Mouse (Mus musculus): Measurements from ENCODE around the gene Ndufb6.
"Not testable (repeated sequence)": the region's sequence is repeated elsewhere in the genome, so short reads cannot be mapped to it uniquely, and the experiment has no call there.

The Ndufb6 gene

DNA sequence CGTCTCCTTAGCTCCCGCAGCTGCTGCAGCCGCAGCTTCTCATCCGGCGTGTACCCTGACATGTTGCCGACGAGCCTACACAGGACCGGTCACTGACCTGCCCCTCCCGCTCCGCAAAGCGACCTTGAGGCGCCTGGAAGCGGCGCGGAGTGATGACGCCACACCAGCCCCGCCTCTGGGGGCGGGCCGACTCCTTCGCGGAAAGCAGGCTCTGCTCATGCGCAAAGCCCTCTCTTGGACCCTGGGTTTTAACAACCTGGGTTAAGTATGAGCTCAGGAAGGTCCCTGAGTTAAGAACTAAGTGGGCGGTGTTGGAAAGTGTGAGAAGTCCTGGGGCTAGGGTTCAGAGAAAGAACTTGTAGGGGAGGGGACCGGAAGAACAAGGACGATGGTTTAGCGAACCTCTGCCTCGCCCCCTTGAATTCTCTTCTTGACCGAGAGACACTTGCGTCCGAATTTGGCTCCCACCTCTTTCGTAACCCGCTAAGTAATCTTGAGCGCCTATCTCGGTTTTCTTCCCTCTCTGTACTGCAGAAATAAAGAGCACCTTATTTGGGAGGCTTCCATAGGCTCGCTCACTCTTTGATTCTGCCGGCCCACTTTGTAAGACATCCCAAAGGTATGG is at the start of gene Ndufb6:
Ndufb6 (minus strand) TSS at position 146 of the 625 bp plus-strand sequence.
- DNase-seq (ENCODE audit: extremely low read depth, insufficient read length, low spot score) = peak; percentile 100

DNA sequence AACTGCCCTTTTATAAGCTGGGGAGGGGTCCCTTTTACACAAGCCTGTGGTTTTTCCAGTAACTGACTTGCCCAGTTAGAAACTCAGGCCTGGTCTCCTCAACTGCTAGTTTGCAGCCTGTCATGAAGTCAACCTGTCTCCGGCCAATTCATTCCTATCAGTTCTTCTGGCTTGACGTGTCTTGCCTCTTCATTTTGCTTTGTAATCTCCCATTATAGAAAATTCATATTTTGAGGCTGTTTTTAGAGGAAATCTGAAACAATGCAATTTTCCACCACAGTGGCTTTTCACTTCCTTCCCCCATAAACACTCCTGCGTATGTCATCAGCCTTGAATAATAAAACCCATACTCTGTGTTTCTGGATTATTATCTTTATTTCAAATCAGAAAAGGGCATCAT is 47.9 kb upstream of the Ndufb6 start:
- no peak for DNase-seq (ENCODE audit: extremely low read depth, insufficient read length, low spot score)

DNA sequence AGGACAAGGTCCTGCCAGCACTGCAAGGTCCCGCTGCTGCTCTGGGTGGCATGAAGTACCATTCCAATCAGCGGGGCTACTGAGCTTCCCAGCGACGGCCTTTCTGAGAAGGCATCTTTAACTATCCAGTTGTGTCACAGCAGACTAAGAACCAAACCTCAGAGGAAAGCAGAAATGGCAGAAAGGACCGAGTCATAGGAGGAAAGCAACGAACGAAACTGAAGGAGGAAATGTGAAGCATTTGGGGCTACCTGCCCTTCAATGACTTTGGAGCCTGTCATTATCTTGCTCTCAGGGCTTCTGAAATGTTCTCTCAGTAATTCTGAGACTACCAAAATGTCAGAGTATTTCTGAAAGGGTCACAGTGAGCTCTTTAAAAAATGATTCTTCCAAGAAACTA is 45.4 kb upstream of the Ndufb6 start:
- DNase-seq (ENCODE audit: extremely low read depth, insufficient read length, low spot score) = no peak

DNA sequence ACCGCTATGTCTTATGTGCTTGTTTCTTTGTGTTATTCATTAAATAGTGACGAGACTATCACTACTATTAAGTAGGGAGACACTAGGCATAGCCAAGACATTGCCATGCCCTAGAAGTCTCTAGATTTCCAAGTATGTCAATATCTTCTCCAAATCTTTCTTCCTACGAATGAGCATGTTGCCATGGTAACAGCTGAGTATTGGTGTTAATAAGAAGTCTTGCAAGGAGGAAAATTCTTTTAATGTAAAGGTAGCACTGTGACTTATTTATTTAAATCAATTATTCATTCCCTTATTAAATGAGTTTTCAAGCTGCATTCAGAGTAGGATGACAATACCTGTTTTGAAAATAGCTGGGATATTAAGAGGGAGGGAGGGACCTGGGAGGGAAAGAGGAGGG is 38.2 kb upstream of the Ndufb6 start:
- DNase-seq (ENCODE audit: extremely low read depth, insufficient read length, low spot score) = no peak

DNA sequence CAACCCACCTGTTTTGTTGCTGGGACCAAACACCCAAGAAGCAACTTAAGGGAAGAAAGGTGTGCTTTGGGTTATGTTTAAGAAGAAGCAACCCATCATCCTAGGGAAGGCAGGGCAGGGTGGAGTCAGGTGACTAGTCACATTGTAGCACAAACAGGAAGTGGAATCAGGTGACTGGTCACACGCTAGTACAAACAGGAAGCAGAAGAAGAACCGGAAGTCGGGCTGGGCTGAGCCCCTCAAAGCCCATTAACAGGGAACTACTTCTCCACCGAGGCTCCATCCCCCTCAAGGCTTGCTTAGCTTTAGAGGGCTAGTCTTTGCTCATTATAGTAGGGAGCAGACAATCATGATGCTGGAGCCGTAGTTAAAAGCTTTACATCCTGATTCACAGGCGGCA is 33.8 kb upstream of the Ndufb6 start:
- DNase-seq (ENCODE audit: extremely low read depth, insufficient read length, low spot score) = no peak

DNA sequence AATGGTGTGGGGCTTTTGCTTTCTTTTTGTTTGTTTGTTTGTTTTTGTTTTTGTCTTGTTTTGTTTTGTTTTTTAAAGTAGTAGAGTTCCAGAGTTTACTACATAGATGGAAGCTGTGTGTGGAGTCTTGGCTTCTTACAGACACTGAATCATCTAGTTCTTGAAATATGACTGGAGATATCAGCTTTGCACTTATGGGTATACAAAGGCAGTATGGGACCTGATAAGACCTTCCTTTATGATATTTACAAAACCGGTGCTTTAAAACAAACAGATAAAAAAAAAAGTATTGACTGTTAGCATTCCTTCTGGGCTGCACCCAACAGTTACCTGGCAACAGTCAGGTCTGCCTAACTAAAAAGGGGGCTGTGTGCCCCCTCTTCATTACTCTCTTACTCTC is 33.0 kb upstream of the Ndufb6 start:
- DNase-seq (ENCODE audit: extremely low read depth, insufficient read length, low spot score) = no peak

DNA sequence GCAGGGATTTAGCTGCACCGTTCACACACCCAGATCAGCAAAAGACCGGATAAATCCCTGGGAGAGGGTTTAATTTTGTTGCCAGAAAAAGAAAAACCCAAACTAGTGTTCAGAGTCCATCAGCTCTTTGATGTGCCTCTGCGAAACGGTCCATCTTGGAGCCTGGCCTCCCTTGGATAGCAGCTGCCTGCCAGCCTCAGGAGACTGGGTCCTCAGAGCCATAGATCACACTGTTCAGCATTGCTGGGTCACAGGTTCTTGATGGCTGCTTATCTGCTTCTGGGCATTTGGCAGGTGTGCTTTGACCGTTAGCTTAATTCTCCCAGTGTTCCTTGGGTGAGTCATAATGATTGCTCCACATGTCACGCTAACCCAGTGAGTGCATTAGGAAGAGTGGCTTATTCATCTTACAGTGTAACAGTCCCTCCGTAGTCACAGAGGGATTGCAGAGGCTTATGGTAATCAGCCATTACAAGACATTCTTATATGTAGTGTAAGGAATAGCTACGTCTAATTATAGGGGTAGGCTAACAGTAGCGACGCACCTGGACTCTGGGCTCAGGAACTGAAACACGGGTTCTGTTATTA is 31.7 kb upstream of the Ndufb6 start:
- no peak for DNase-seq (ENCODE audit: extremely low read depth, insufficient read length, low spot score)

DNA sequence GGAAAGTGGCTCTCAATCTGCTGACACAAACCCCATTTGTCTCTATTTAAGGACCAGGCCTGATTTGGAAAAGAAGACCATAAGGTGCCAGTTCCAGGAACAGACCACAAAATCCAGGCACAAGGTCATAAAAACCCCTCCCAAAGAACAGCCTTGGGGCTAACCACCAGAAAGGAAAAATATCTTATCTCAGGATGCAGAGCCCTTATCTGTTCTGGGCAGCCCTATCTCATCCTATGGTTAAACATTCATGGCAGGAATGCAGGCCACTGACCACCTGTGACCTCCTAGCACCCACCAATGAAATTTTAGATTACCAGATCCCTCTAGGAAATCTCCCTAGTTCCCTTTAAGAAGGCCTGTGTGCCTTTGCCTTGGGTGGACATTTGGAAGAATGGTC is 30.5 kb upstream of the Ndufb6 start:
- DNase-seq (ENCODE audit: extremely low read depth, insufficient read length, low spot score) = no peak

DNA sequence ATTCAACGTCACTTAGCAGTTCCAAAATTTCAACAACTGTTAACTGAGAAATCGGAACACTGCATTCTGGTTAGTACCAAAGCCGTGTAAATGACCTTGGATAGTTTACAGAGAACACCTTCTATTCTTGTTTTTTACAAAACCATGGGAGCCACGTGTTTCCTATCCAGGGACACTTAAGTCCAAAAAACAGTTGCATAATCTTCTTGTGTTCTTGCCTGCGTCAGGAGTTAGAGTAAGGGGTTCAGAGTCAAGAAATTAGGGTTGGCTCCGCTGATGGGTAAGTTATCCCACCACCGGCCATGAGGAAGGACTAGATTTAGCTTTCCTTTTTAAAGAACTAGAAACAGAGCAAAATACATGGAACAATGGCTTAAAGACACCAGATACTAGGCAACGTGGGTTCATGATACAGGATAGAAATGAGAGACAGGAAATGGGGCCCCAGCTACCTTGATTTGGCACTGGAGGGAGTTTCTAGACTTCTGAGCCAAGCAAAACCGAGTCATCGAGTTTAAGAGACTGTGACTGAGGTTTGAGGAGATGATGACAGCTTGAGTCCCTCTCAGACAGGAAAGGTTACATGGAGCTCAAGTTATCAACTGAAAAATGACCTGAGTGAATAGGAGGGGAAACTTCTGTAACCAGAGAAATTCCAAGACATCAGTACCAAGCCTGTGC is 23.4 kb upstream of the Ndufb6 start:
- no peak for DNase-seq (ENCODE audit: extremely low read depth, insufficient read length, low spot score)

DNA sequence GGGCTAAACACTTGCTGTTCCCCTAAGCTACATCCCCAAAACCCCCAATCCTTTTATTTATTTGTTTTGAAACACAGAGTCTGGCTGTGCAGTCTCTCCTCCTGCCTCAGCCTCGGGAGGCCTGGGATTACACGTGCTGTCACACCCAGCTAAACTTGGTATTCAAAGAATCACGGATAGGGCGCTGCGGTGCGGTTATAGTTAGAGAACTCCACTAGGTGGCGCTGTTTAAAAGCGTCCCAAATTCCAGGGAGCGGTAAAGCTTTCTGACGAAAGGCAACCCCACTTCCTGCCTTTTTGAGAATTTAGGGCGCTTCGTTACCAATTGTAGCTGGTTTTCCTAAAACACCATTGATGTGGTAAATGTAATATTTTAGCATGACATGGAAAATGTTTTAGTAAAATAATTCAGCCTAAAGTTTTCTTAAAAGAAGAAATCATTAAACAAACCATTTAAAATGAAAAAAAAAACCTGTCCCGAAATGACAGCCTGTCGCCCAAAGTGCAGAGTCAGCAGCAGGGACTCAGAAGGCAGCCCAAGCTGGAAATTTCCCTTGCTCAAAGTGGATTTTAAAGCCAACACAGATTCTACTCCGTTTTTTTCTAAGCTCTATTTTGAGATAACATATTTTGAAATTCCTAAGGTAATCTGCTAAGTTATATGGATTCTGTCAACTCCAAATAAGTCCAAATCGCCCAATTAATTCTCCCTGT is 22.0 kb upstream of the Ndufb6 start:
- DNase-seq (ENCODE audit: extremely low read depth, insufficient read length, low spot score) = peak; percentile 50

DNA sequence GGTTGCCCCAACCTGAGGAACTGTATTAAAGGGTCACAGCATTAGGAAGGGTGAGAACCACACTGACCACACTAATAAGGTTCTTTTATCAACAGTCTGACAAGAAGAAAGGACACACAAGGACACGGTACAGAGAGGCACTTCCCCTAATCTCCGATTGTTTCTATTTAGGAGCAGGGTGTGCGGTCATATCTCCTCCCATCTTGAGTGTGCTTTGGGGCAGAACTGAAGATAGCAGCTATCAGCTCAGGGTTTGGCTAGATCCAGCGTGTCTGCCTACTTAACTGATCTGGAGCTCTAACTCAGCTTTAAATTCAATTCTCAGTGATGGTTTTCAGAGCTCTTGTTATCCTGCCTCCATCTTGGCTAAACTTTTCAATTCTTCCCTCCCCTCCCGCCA is 19.9 kb upstream of the Ndufb6 start:
- no peak for DNase-seq (ENCODE audit: extremely low read depth, insufficient read length, low spot score)

DNA sequence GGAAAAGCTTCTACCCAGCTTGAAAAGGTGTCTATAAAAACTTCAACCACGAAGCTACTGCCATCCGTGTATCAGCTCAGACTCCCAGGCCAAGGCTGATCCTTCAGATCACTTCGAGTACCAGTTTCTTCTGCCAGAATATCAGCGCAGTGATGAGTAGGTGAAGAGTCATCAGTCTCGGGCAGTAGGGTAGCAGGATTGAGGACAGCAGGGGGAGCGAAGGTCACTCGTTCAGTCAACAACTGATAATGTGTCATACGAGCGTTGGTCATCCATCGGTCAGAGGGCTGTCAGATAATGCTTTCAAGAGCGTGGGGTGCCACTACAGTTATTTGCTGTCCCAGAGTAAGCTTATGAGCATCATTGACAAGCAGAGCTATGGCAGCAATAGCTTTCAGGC is 12.3 kb upstream of the Ndufb6 start:
- DNase-seq (ENCODE audit: extremely low read depth, insufficient read length, low spot score) = not testable (repeated sequence)

DNA sequence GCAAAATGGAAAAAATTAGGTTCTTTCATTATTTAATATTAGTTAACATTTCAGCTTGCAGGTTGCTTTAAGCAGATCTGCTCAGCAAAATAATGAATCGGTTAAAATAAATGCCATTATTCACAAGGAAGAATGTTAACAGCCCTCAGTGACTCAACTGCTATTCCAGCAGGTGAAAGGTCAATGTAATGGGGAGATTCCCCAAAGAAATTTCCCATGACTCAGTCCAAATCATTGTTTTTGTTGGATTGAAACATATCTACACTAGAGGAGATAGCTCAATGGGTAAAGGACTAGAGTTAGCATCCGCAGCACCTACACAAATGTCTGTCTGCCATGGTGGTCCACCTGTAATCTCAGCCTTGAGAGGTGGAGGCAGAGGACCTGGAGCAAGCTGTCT is 9.8 kb upstream of the Ndufb6 start:
- no peak for DNase-seq (ENCODE audit: extremely low read depth, insufficient read length, low spot score)

DNA sequence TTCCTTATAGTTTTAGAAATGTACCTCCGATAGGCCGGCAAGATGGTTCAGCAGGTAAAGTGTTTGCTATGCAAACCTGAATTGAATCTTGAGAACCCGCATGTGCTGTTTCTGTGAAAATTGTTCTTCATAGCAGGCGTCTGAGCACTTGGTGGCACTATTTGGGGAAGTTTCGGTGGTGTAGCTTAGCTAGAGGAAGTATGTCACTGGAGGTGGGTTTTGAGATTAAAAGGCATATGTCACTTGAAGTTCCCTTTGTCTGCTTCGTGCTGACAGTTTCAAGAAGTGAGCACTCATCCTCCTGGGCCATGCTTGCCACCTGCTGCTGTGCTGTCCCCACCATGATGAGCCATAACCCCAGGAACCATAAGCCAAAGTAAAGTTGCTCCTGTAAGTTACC is 8.2 kb upstream of the Ndufb6 start:
- DNase-seq (ENCODE audit: extremely low read depth, insufficient read length, low spot score) = no peak

DNA sequence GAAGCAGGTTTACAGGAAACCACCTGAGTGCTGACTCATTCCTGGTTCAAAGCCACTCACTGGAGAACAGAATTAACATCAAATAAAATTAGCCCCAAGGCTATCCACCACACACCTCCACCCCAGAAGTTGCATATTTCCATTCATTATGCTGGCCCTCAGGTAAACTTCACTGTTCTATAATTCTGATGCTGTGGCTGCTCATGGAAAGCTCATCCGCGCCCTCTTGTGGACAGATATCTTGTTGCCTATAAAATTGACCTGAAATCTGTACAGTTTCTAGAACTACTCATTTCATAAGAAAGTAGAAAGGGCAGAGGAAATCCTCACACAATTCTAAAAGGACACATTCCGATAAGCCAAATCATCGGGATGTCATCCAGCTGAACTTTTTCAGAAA is 6.4 kb upstream of the Ndufb6 start:
- no peak for DNase-seq (ENCODE audit: extremely low read depth, insufficient read length, low spot score)

DNA sequence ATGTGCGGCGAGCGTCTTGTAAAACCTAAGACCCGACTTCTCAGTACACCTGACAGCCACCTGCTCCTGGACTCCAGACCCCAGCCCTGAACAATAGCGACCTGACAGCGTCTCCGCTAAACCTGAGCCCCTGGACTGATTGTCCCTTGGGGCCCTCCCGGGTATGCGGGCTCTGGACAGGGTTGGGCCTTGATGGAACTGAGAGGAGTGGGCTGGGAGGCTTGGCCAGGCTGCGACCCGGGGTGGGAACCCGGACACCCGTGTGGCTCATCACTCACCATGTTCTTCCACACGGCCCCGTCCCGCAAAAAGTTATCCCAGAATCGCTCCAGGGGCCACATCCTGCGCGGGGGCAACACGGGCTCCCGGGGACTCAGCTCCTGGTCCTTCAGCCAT is 343 bp downstream of the Ndufb6 start:
- no peak for DNase-seq (ENCODE audit: extremely low read depth, insufficient read length, low spot score)

DNA sequence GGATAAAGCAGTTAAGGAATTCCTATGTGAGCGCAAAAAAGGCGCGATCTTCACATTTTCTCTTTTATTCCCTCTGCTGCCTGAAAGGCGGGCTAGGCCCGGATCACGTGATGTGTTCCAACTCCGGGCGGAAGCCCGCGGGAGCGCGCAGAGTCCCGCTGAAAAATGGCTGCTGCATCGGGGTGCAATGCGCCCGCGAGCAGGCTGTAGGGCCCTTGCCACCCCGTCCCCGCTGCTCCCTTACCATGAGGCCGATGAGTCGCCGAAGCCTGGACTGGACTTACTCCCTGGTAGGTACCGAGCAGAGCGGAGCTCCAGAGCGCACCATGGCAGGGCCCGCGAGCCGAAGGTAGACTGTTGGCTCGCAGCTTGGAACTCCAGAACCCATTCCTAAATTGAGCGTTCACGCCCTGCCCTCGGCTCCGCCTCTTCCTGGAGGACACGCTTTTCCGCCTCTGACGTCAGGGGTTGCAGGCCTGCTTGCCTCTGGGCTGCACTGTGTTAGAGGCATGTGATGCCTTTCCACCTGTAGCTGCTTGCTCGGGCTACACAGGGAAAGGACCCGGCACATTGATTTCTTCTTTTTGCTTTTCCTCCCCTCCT is 9.7 kb downstream of the Ndufb6 start, which contains the start of the genes Smim27 and Topors:
Smim27 (plus strand) TSS at position 150 of the 603 bp plus-strand sequence.
Topors (minus strand) TSS at position 421 of the 603 bp plus-strand sequence.
- peak; percentile 98 for DNase-seq (ENCODE audit: extremely low read depth, insufficient read length, low spot score)

DNA sequence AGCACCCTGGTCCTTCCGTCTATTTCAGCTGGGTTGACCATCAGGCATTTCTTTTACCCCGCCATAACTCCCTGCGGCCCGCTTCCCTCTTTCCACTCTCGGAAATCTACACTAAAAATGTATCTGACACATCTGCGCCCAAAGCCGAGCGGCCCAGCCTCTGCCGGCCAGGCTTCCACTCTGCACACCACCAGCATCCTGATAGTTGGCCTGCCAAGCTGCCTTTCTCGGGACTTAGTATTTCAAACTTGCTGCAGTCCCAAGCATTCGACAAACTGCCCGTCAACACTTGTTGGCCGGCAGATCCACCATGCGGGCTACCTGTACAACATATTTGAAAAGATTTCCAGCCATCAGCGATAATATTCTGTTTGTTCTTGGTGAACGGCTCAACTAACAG is 10.4 kb downstream of the Ndufb6 start:
- DNase-seq (ENCODE audit: extremely low read depth, insufficient read length, low spot score) = no peak

DNA sequence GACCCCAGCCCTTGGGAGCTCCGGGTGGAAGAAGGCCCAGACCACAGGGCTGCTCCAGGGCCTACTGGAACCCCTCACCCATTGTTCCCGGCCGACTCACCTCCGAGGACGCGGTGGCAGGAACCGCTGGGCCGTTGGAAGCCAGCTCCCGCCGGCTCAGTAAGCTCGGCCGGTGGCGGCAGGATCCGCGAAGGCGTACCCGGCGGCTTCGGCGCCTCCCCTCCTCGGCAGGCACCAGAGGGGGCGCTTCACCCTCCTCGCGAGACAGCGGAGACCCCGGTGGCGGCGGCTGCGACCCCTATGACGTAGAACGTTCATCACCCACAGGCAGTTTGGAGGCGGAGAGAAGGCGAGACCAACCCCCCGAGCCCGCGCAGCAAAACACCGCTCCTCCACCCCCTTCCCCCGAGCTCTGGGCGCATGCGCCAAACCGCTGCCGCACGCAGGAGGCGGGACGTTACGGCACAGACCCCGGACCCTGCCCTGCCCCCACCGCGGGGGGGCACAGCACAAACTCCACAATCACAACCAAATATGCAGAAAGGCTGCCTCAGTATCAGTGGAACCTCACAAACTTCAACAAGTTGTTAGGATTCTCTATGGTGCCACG is 10.9 kb downstream of the Ndufb6 start:
- DNase-seq (ENCODE audit: extremely low read depth, insufficient read length, low spot score) = peak; percentile 88

DNA sequence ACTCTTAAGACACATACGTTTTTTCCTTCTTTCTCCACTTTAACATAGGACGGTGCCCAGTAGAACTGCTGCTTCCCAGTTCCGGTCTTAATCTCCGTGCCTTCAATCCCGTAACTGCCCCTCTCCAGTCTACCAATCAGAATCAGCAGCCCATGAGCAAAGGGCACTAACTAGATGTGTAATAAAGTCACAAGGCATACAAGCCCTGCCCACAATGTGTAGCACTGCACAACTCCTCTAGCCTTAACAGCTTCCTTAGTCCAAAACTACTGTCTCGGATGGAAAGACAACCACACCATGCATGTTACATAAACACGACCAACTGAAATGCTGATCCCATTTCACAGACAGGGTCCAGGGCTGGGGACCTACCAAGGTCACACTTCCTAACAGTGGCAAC is 11.5 kb downstream of the Ndufb6 start:
- no peak for DNase-seq (ENCODE audit: extremely low read depth, insufficient read length, low spot score)

DNA sequence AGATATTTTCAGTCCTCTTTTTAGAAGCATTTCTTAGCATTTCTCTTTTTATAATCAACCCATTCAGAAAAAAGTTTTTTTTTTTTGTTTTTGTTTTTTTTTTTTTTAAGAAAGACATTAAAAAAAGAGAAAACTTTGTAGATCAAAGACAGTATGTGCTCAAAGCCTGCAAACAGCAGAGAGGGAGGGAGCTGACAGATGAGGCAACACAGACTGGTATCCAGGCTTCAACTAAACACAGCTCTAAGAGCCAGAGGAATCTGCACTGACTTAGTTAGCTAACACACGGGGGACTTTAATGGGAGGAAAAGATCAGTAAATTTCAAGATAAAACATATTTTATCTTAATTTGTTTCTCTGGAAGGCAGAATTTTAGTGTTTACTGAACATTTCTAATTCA is 14.9 kb downstream of the Ndufb6 start:
- DNase-seq (ENCODE audit: extremely low read depth, insufficient read length, low spot score) = no peak

All from 3134 (cell line).